Comparison of ENCODE assay signal across 14 mouse cellular contexts in genomic region chr6:86388461-86388860, GRCm38 (mm10). TPM values are rescaled to one million over a fixed set of nuclear protein-coding genes. Genes with fewer than 3 reads are reported as not detected.
"Had no signal": no experiment of that assay in that cellular context is flagged by ENCODE, and none has a peak within 500 bp of the region (broad histone marks: within the 10 kb centered on the region; RNA-seq: fewer than 3 reads in every experiment).

No protein-coding gene starts in this region.

- H3K9me3 ChIP-seq: limb, embryonic 15.5 days; midbrain, embryonic 12.5 days had no signal

- H3K27me3 ChIP-seq: limb, embryonic 15.5 days; midbrain, embryonic 12.5 days had no signal

- H3K27ac ChIP-seq: layer of hippocampus, adult 2 months; limb, embryonic 15.5 days; liver, embryonic 14.5 days; midbrain, embryonic 12.5 days had no signal

- H3K4me3 ChIP-seq: layer of hippocampus, adult 2 months; limb, embryonic 15.5 days; midbrain, embryonic 12.5 days had no signal

- DNase-seq: lung, adult 18-20 months; right cerebral cortex, adult 18-20 months; right cerebral cortex, postnatal 25 days; thymus, postnatal 36 days had no signal

- ATAC-seq: inflammation-experienced regulatory T-cells, adult 6 months; midbrain, embryonic 16.5 days had no signal

- H3K4me1 ChIP-seq: limb, embryonic 15.5 days had no signal

- H3K9ac ChIP-seq: limb, embryonic 15.5 days; liver, embryonic 14.5 days; midbrain, embryonic 12.5 days had no signal

- H3K4me2 ChIP-seq: limb, embryonic 15.5 days; midbrain, embryonic 12.5 days had no signal

RNA-seq across cellular contexts. Expression of gene Gm44790, which starts 38.0 kb away (rescaled TPM):
- total RNA-seq: layer of hippocampus, adult 2 months; left cerebral cortex, postnatal 25 days; megakaryocyte-erythroid progenitor cell, adult 5-6 weeks had no signal
- polyA plus RNA-seq: inflammation-experienced regulatory T-cells, adult 6 months; lung, embryonic 16.5 days; midbrain, embryonic 16.5 days; stomach, embryonic 16.5 days had no signal
